ENCODE assay signal across 12 mouse cellular contexts in the genomic region with DNA sequence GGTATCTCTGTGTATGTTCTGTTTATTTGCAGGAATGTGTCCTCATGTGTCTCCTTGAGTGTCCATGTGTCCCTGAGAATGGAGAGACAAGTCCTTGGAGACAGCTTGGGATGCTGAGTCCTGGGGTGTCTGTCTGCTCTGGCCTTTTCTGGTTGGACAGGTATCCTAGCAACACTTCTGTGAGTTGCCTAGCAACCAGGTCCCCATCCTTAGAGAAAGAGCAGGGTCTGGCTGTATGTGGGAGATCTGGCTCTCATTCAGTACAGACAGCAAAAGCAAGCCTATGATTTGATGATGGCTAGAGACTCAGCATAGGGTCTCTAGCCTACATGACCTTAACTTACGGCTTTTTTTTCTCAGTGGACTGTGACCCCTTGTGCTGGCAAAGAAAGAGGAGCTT. TPM values are rescaled to one million over a fixed set of nuclear protein-coding genes. Genes with fewer than 3 reads are reported as not detected.
A peak's percentile ranks its signal among the peaks of the same experiment; 100 is the strongest.
DNase-seq lines count a peak whose midpoint lies in the region; ATAC-seq and TF ChIP-seq lines count a peak whose summit lies in the region.
"Had no signal": no experiment of that assay in that cellular context is flagged by ENCODE, and none has a peak within 500 bp of the region (broad histone marks: within the 10 kb centered on the region; RNA-seq: fewer than 3 reads in every experiment).

No protein-coding gene starts in this region.

- no peaks in the 10 kb centered on the region for H3K9me3 ChIP-seq in forebrain, embryonic 12.5 days
- H3K9me3 ChIP-seq: heart, embryonic 13.5 days had no signal

- 50% methylated on average over 1 of the region's 1 CpGs for WGBS in forebrain, embryonic 12.5 days
- WGBS in olfactory bulb, adult 2 months: 74% methylated on average over 1 of the region's 1 CpGs

- H3K27me3 ChIP-seq in forebrain, embryonic 12.5 days: no peaks in the 10 kb centered on the region
- H3K27me3 ChIP-seq: heart, embryonic 13.5 days had no signal

- H3K4me1 ChIP-seq in forebrain, embryonic 12.5 days: peaks cover 34% of the 10 kb centered on the region
- H3K4me1 ChIP-seq in olfactory bulb, adult 2 months (ENCODE audit: control insufficient read depth, insufficient read depth, low read length): peaks cover 7% of the 10 kb centered on the region; the same call in 1 of the 2 replicates

- no peak for TF ChIP-seq POLR2A in olfactory bulb, adult 2 months (IDR thresholded peaks at IDR 0.05; ENCODE audit: insufficient read depth, low read depth, low read length)

- peak overlapping the region; percentile 21 for H3K9ac ChIP-seq in forebrain, embryonic 12.5 days
- H3K9ac ChIP-seq: heart, embryonic 13.5 days had no signal

- no peak for TF ChIP-seq CTCF in olfactory bulb, adult 2 months (IDR thresholded peaks at IDR 0.05; ENCODE audit: insufficient read depth, low read depth, low read length)

- no peak overlapping the region for H3K4me3 ChIP-seq in forebrain, embryonic 12.5 days (replicated peaks)
- no peak overlapping the region for H3K4me3 ChIP-seq in olfactory bulb, adult 2 months (ENCODE audit: insufficient read depth, low read depth, low read length)
- H3K4me3 ChIP-seq: heart, embryonic 13.5 days had no signal

- no peak for DNase-seq in frontal cortex, postnatal 25 days (ENCODE audit: low spot score in 2 of 2)
- peak; percentile 55 for DNase-seq in left cerebral cortex, adult 11 months (ENCODE audit: low spot score)
- no peak for DNase-seq in gastrocnemius, postnatal 10 days
- DNase-seq in adrenal gland, adult 2 months: no peak
- no peak for DNase-seq in heart, adult 8-10 months (ENCODE audit: low spot score)
- DNase-seq: spleen, adult 18-20 months had no signal

- peak overlapping the region; percentile 81 for H3K27ac ChIP-seq in forebrain, embryonic 12.5 days
- peak overlapping the region; percentile 20; the same call in 1 of the 2 replicates for H3K27ac ChIP-seq in olfactory bulb, adult 2 months (ENCODE audit: insufficient read depth, low read depth, low read length)
- H3K27ac ChIP-seq: heart, embryonic 13.5 days had no signal

- H3K36me3 ChIP-seq in forebrain, embryonic 12.5 days (replicated peaks): peaks cover 6% of the 10 kb centered on the region

- H3K4me2 ChIP-seq in forebrain, embryonic 12.5 days: peak overlapping the region; percentile 25; the same call in 1 of the 2 replicates

- ATAC-seq in frontal cortex, adult (ENCODE audit: low TSS enrichment): peak; percentile 79
- ATAC-seq in forebrain, embryonic 12.5 days (ENCODE audit: low FRiP score): peak; percentile 85

RNA-seq across cellular contexts. Expression of gene Oprl1, which starts 1.1 kb away (rescaled TPM):
- 28.4 and 29.2 TPM in 2 replicates for polyA plus RNA-seq in forebrain, embryonic 12.5 days (2016; fragmentation: Nextera tagmentation; extraction: Ambion mirVana)
- not detected in 2 replicates for polyA plus RNA-seq in olfactory bulb, adult 2 months (2012; ENCODE audit: insufficient read depth, insufficient read length, low replicate concordance, missing spikeins)
- not detected for total RNA-seq in gastrocnemius, postnatal 10 days (2021)
- total RNA-seq in adrenal gland, adult 2 months (2021): 1 to 10 TPM; 1.0 to 3.7 TPM
- 1.3 and 1.6 TPM in 2 replicates for polyA plus RNA-seq in adrenal gland, adult 2 months (2012; rRNA removed)
- total RNA-seq in heart, adult 8-10 months (2022): under 1 TPM in 1 of 4 experiments, not detected in 3; 0.16 TPM

RNA-seq across cellular contexts. Expression of gene Lkaaear1, which starts 15.5 kb away (rescaled TPM):
- polyA plus RNA-seq in forebrain, embryonic 12.5 days (2016; fragmentation: Nextera tagmentation; extraction: Ambion mirVana): not detected in 2 replicates
- not detected in 2 replicates for polyA plus RNA-seq in olfactory bulb, adult 2 months (2012; ENCODE audit: insufficient read depth, insufficient read length, low replicate concordance, missing spikeins)
- not detected for total RNA-seq in gastrocnemius, postnatal 10 days (2021)
- total RNA-seq in adrenal gland, adult 2 months (2021): not detected
- polyA plus RNA-seq in adrenal gland, adult 2 months (2012; rRNA removed): not detected in 2 replicates
- not detected for total RNA-seq in heart, adult 8-10 months (2022)
- total RNA-seq: left cerebral cortex, adult 8-10 months had no signal
- polyA plus RNA-seq: embryonic facial prominence, embryonic 14.5 days; heart, embryonic 13.5 days had no signal

RNA-seq across cellular contexts. Expression of gene Rgs19, which starts 20.0 kb away (rescaled TPM):
- 47.5 and 47.6 TPM in 2 replicates for polyA plus RNA-seq in forebrain, embryonic 12.5 days (2016; fragmentation: Nextera tagmentation; extraction: Ambion mirVana)
- polyA plus RNA-seq in olfactory bulb, adult 2 months (2012; ENCODE audit: insufficient read depth, insufficient read length, low replicate concordance, missing spikeins): not detected in 2 replicates
- total RNA-seq in gastrocnemius, postnatal 10 days (2021): 1 to 10 TPM; 7.5 to 9.6 TPM
- total RNA-seq in adrenal gland, adult 2 months (2021): 10 to 100 TPM; 21.4 to 31.1 TPM
- polyA plus RNA-seq in adrenal gland, adult 2 months (2012; rRNA removed): 61.2 and 67.3 TPM in 2 replicates
- 1 to 10 TPM; 3.7 to 8.9 (median 4.9) TPM for total RNA-seq in heart, adult 8-10 months (2022)

RNA-seq across cellular contexts. Expression of gene Tcea2, which starts 33.6 kb away (rescaled TPM):
- 23.2 and 28.2 TPM in 2 replicates for polyA plus RNA-seq in forebrain, embryonic 12.5 days (2016; fragmentation: Nextera tagmentation; extraction: Ambion mirVana)
- polyA plus RNA-seq in olfactory bulb, adult 2 months (2012; ENCODE audit: insufficient read depth, insufficient read length, low replicate concordance, missing spikeins): not detected in 2 replicates
- total RNA-seq in gastrocnemius, postnatal 10 days (2021): 1 to 10 TPM; 5.6 to 6.3 TPM
- 1 to 10 TPM; 6.6 to 7.8 TPM for total RNA-seq in adrenal gland, adult 2 months (2021)
- 10.1 and 10.6 TPM in 2 replicates for polyA plus RNA-seq in adrenal gland, adult 2 months (2012; rRNA removed)
- total RNA-seq in heart, adult 8-10 months (2022): 1 to 10 TPM; 5.3 to 8.0 (median 7.2) TPM

RNA-seq across cellular contexts. Expression of gene Sox18, which starts 42.3 kb away (rescaled TPM):
- polyA plus RNA-seq in forebrain, embryonic 12.5 days (2016; fragmentation: Nextera tagmentation; extraction: Ambion mirVana): 14.1 and 15.2 TPM in 2 replicates
- polyA plus RNA-seq in olfactory bulb, adult 2 months (2012; ENCODE audit: insufficient read depth, insufficient read length, low replicate concordance, missing spikeins): not detected in 2 replicates
- 10 to 100 TPM; 25.4 to 36.2 TPM for total RNA-seq in gastrocnemius, postnatal 10 days (2021)
- 10 to 100 TPM; 20.3 to 34.7 TPM for total RNA-seq in adrenal gland, adult 2 months (2021)
- polyA plus RNA-seq in adrenal gland, adult 2 months (2012; rRNA removed): 164 and 223 TPM in 2 replicates
- total RNA-seq in heart, adult 8-10 months (2022): 10 to 100 TPM; 21.4 to 53.8 (median 48.1) TPM
